Mouse (Mus musculus): Measurements from ENCODE around the gene Gm16867. TPM values are rescaled to one million over a fixed set of nuclear protein-coding genes. Genes with fewer than 3 reads are reported as not detected.

The Gm16867 gene
- polyA plus RNA-seq (2012; rRNA removed) = 16.4 and 69.2 TPM in 2 replicates

DNA sequence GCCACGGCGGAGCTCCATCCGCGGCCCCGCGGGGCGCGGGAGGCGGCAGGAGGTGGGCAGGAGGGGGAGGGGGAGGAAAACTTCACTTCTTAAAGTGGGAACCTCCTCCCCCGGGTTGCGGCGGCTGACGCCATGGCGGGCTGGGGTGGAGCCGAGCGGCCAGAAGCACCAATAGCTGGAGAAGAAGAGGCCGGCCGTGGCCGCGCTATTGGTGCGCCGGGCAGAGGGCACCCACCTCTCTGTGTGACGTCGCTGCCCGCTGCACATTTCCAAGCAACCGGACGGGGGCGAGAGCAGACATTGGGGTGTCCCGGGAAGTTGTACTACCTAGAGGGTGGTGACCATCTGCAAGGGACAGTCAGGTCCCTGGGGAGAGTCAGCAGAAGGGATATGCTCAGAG is at the start of gene Gm16867:
Gm16867 (minus strand) TSS at position 189 of the 400 bp plus-strand sequence.

DNA sequence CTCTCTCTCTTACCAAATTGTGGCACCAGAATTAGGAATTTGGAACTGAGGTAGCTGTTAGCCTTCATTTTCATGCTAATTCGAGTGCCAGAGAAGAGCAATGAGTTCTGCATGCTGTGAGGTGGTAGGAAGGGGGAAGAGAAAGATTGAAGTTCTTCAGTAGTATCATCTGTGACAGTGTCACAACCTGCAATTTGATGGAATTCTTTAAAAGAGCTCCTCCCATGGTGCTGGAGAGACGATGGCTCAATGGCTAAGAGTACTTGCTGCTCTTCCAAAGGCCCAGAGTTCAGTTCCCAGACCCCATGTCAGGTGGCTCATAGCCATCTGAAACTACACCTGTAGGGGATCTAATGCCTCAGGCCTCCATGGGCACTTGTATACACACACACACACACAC is 9.3 kb upstream of the Gm16867 start, which contains the start of gene Gm27179:
Gm27179 (minus strand) TSS at position 101 of the 400 bp plus-strand sequence.

Other genes with a start within 250 kb of the Gm16867 start
- gene Synb, start 209.1 kb downstream of the Gm16867 start, polyA plus RNA-seq (2012; rRNA removed) = 0.09 and 0.11 TPM in 2 replicates
- gene Gm27179, start 9.2 kb upstream of the Gm16867 start, polyA plus RNA-seq (2012; rRNA removed) = 0.59 and 1.1 TPM in 2 replicates
- gene Entpd4b, start 52.1 kb upstream of the Gm16867 start, polyA plus RNA-seq (2012; rRNA removed) = 38.9 and 42.8 TPM in 2 replicates

All from ovary, adult 2 months (tissue).